Comparison of ENCODE assay signal across 10 mouse cellular contexts in genomic region chr4:126751556-126752023, GRCm38 (mm10). TPM values are rescaled to one million over a fixed set of nuclear protein-coding genes. Genes with fewer than 3 reads are reported as not detected.
A peak's percentile ranks its signal among the peaks of the same experiment; 100 is the strongest.
DNase-seq lines count a peak whose midpoint lies in the region; ATAC-seq and TF ChIP-seq lines count a peak whose summit lies in the region.
"Had no signal": no experiment of that assay in that cellular context is flagged by ENCODE, and none has a peak within 500 bp of the region (broad histone marks: within the 10 kb centered on the region; RNA-seq: fewer than 3 reads in every experiment).

No protein-coding gene starts in this region.

- H3K4me2 ChIP-seq in liver, embryonic 12.5 days, result peak overlapping the region; percentile 95
- H3K4me2 ChIP-seq in liver, postnatal 0 days (ENCODE audit: low read depth, low read length), result no peak overlapping the region
- peak overlapping the region; percentile 75 for H3K4me2 ChIP-seq in hindbrain, postnatal 0 days (ENCODE audit: low read depth, low read length)
- H3K4me2 ChIP-seq in myocyte (ENCODE audit: low read depth), result peak overlapping the region; percentile 55

- peaks cover 32% of the 10 kb centered on the region for H3K4me1 ChIP-seq in liver, embryonic 12.5 days
- H3K4me1 ChIP-seq in liver, postnatal 0 days (ENCODE audit: insufficient read depth), result peaks cover 16% of the 10 kb centered on the region
- peaks cover 32% of the 10 kb centered on the region for H3K4me1 ChIP-seq in hindbrain, postnatal 0 days (ENCODE audit: insufficient read depth, low read length)

- H3K36me3 ChIP-seq in liver, embryonic 12.5 days, result peaks cover 41% of the 10 kb centered on the region
- peaks cover 11% of the 10 kb centered on the region for H3K36me3 ChIP-seq in liver, postnatal 0 days (replicated peaks; ENCODE audit: insufficient read depth, low read length)
- H3K36me3 ChIP-seq in hindbrain, postnatal 0 days (ENCODE audit: insufficient read depth, low read length), result 0 out of 2 replicates have a peak, but pooled peaks cover 8% of the 10 kb centered on the region
- no peaks in the 10 kb centered on the region for H3K36me3 ChIP-seq in myocyte (ENCODE audit: control insufficient read depth, insufficient read depth)

- no peaks in the 10 kb centered on the region for H3K27me3 ChIP-seq in liver, embryonic 12.5 days (replicated peaks)
- H3K27me3 ChIP-seq in liver, postnatal 0 days (ENCODE audit: insufficient read depth, low read length), result no peaks in the 10 kb centered on the region
- no peaks in the 10 kb centered on the region for H3K27me3 ChIP-seq in hindbrain, postnatal 0 days (ENCODE audit: insufficient read depth, low read length)
- no peaks in the 10 kb centered on the region for H3K27me3 ChIP-seq in myocyte (ENCODE audit: control insufficient read depth, insufficient read depth, insufficient read length)

- no peak overlapping the region for H3ac ChIP-seq in myocyte (ENCODE audit: control insufficient read depth, insufficient read length)

- peak overlapping the region; percentile 77 for H3K4me3 ChIP-seq in liver, embryonic 12.5 days
- no peak overlapping the region for H3K4me3 ChIP-seq in liver, postnatal 0 days (ENCODE audit: low read depth, low read length)
- peak overlapping the region; percentile 92 for H3K4me3 ChIP-seq in hindbrain, postnatal 0 days (ENCODE audit: low read length)
- peak overlapping the region; percentile 81 for H3K4me3 ChIP-seq in myocyte

- no peak for TF ChIP-seq EP300 in liver, postnatal 0 days (IDR thresholded peaks at IDR 0.05; ENCODE audit: low read depth)

- H3K9me3 ChIP-seq in liver, embryonic 12.5 days (replicated peaks), result no peaks in the 10 kb centered on the region
- H3K9me3 ChIP-seq in liver, postnatal 0 days (ENCODE audit: low read length), result no peaks in the 10 kb centered on the region
- H3K9me3 ChIP-seq in hindbrain, postnatal 0 days (ENCODE audit: low read length), result no peaks in the 10 kb centered on the region

- 71% methylated on average over 10 of the region's 10 CpGs for WGBS in liver, embryonic 12.5 days (ENCODE audit: insufficient replicate concordance)
- 82% methylated on average over 10 of the region's 10 CpGs for WGBS in liver, postnatal 0 days (ENCODE audit: insufficient replicate concordance)
- WGBS in hindbrain, postnatal 0 days, result 48% methylated on average over 10 of the region's 10 CpGs

- DNase-seq in cerebellum, adult 18-20 months, result peak; percentile 39 to 58
- DNase-seq in cerebellum, postnatal 14 days, result no peak
- DNase-seq in liver, postnatal 0 days, result no peak
- no peak for DNase-seq in hindbrain, postnatal 0 days (ENCODE audit: low spot score)
- DNase-seq in adrenal gland, postnatal 36 days, result no peak
- DNase-seq in thymus, postnatal 4 days, result no peak

- peaks cover 4% of the 10 kb centered on the region for H3K79me2 ChIP-seq in myocyte (ENCODE audit: control insufficient read depth, insufficient read depth)

- TF ChIP-seq CTCF in liver, postnatal 0 days (IDR thresholded peaks at IDR 0.05; ENCODE audit: low read depth), result no peak
- no peak for TF ChIP-seq CTCF in hindbrain, postnatal 0 days (IDR thresholded peaks at IDR 0.05; ENCODE audit: low read depth)

- ATAC-seq in liver, embryonic 12.5 days, result no peak
- ATAC-seq in liver, postnatal 0 days, result no peak
- ATAC-seq in hindbrain, postnatal 0 days, result no peak

- no peak overlapping the region for H3K9ac ChIP-seq in liver, embryonic 12.5 days
- no peak overlapping the region for H3K9ac ChIP-seq in liver, postnatal 0 days (replicated peaks)
- peak overlapping the region; percentile 91 for H3K9ac ChIP-seq in hindbrain, postnatal 0 days (replicated peaks; ENCODE audit: low read length)

- H3K27ac ChIP-seq in liver, embryonic 12.5 days, result no peak overlapping the region
- H3K27ac ChIP-seq in liver, postnatal 0 days (ENCODE audit: low read depth), result no peak overlapping the region
- H3K27ac ChIP-seq in hindbrain, postnatal 0 days, result no peak overlapping the region
- H3K27ac ChIP-seq: heart, adult 2 months had no signal

- TF ChIP-seq POLR2A in myocyte (IDR thresholded peaks at IDR 0.05; ENCODE audit: insufficient read length, low read depth), result no peak

TF ChIP-seq in myocyte, 11 proteins besides CTCF, POLR2A, EP300 and RAD21:
- no peak for TF ChIP-seq MYOG (IDR thresholded peaks at IDR 0.05; ENCODE audit: control insufficient read depth in 1 of 3, insufficient read depth in 1 of 3, insufficient read length in 2 of 3, low read depth in 2 of 3)
TF ChIP-seq in myocyte: peak in this region for 0.

RNA-seq across cellular contexts. Expression of gene Ncdn, which starts 1.6 kb away (rescaled TPM):
- polyA plus RNA-seq in liver, embryonic 12.5 days (2016; fragmentation: Nextera tagmentation; extraction: Ambion mirVana), result 14.7 and 15.2 TPM in 2 replicates
- 4.2 and 4.8 TPM in 2 replicates for polyA plus RNA-seq in liver, postnatal 0 days (2015; fragmentation: Nextera tagmentation; extraction: Ambion mirVana)
- 380 and 389 TPM in 2 replicates for total RNA-seq in hindbrain, postnatal 0 days (2014; rRNA removed)
- 149 and 158 TPM in 2 replicates for polyA plus RNA-seq in hindbrain, postnatal 0 days (2015; fragmentation: Nextera tagmentation; extraction: Ambion mirVana)
- 25.8 TPM for polyA plus RNA-seq in myocyte (2012; fragmentation: generic; extraction: Trizol)
- total RNA-seq in adrenal gland, postnatal 36 days (2021), result 10 to 100 TPM; 31.7 to 36.1 TPM

RNA-seq across cellular contexts. Expression of gene AU040320, which starts 1.8 kb away (rescaled TPM):
- polyA plus RNA-seq in liver, embryonic 12.5 days (2016; fragmentation: Nextera tagmentation; extraction: Ambion mirVana), result 10.3 and 10.8 TPM in 2 replicates
- polyA plus RNA-seq in liver, postnatal 0 days (2015; fragmentation: Nextera tagmentation; extraction: Ambion mirVana), result 8.5 and 9.5 TPM in 2 replicates
- 43.9 and 45.4 TPM in 2 replicates for total RNA-seq in hindbrain, postnatal 0 days (2014; rRNA removed)
- polyA plus RNA-seq in hindbrain, postnatal 0 days (2015; fragmentation: Nextera tagmentation; extraction: Ambion mirVana), result 30.5 and 33.6 TPM in 2 replicates
- 56.6 TPM for polyA plus RNA-seq in myocyte (2012; fragmentation: generic; extraction: Trizol)
- 10 to 100 TPM; 37.1 to 37.6 TPM for total RNA-seq in adrenal gland, postnatal 36 days (2021)

RNA-seq across cellular contexts. Expression of gene Tfap2e, which starts 15.6 kb away (rescaled TPM):
- not detected in 2 replicates for polyA plus RNA-seq in liver, embryonic 12.5 days (2016; fragmentation: Nextera tagmentation; extraction: Ambion mirVana)
- polyA plus RNA-seq in liver, postnatal 0 days (2015; fragmentation: Nextera tagmentation; extraction: Ambion mirVana), result not detected in 2 replicates
- not detected in 2 replicates for total RNA-seq in hindbrain, postnatal 0 days (2014; rRNA removed)
- 0.15 and 0.16 TPM in 2 replicates for polyA plus RNA-seq in hindbrain, postnatal 0 days (2015; fragmentation: Nextera tagmentation; extraction: Ambion mirVana)
- polyA plus RNA-seq in myocyte (2012; fragmentation: generic; extraction: Trizol), result 0.02 TPM
- total RNA-seq in adrenal gland, postnatal 36 days (2021), result not detected
- total RNA-seq: heart, adult 2 months; megakaryocyte-erythroid progenitor cell, adult 5-6 weeks had no signal

Comparison
In these comparisons a context has a peak if more than half of its experiments do, and no peak if none do; other contexts are left out.
1. DNase-seq: peak in cerebellum, adult 18-20 months (2 of 2); none in cerebellum, postnatal 14 days (0 of 2), liver, postnatal 0 days (single experiment), hindbrain, postnatal 0 days (single experiment), adrenal gland, postnatal 36 days (0 of 2) and thymus, postnatal 4 days (single experiment).